Mouse (Mus musculus): Measurements from ENCODE around the gene Col4a3. TPM values are rescaled to one million over a fixed set of nuclear protein-coding genes. Genes with fewer than 3 reads are reported as not detected.

The Col4a3 gene
- total RNA-seq, 2 experiments from 2014 or later: 2.8 to 3.5 TPM

DNA sequence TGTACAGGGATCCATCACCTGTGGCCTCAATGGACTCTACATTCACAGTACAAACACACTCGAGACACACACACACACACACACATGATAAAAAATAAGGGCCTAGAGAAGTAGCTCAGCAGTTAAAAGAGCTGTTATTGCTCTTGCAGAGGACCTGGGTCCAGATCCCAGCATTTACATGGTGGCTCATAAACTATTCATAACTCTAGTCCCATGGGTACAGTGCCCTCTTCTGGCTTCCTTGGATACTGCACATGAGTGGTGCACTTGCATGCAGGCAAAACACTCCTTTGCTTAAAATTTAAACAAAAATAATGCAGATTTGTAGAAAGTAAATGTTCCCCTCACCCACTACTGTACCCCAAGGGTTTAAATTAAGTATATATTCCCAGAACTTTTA lies 172.8 kb downstream of the Col4a3 start:
- intact Hi-C loops (cut with DNase I): no loop called here
- DNase-seq: no peak

DNA sequence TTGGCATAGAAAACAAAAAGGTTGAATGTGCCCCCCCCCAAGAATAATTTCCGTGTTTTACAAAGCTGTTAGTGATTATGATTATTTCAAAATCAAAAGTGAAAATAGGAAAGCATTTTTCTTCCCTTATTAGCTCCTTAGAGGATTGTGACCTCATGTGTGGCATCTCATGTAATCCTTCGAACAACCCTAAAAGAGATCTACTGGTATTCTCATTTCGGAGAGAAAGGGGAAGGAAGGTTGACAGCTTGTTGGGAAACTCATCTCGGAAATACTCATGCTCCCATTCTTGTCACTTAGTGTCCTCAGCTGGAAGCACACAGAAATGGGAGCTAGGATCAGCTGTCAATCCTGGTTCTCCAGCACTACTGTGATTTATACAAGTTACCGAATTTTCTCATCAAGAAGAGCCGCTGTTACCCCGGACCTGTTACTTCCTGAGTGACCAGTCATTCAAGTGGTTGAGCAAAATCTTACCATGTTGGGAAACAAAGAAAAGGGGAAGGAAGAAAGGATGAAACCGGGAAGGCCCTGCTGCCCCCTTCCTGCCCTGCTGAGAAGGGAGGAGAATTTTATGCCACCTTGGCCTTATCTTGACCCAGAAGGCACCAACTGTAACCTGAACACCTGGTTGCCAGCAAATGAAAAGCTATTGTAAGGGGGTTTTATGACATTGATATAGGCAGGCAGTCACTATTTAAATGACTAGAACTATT lies 174.9 kb downstream of the Col4a3 start:
- intact Hi-C loops (cut with DNase I): no loop called here
- DNase-seq: no peak

DNA sequence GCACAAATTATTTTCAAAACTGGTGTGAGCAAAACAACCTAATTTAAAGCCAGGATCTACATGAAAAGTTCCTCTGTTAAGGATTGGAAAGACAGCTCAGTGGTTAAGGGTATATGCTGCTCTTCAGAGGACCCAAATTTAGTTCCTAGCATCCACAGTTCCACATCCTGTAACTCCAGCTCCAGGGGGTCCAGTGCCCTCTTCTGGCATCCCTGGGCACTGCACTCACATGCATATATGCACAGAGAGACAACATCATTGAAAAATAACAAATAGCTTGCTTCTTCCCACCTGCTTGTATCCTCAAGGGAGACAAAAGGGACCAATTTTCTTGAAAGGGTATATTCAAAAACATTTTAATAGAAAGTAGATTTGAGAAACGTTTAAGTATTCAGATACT lies 175.6 kb downstream of the Col4a3 start:
- intact Hi-C loops (cut with DNase I): no loop called here
- DNase-seq: no peak

GRCm38 (mm10) chr1:82766227-82766626 lies 179.5 kb downstream of the Col4a3 start:
- no peak for DNase-seq
- intact Hi-C loops (cut with DNase I): no loop called here

GRCm38 (mm10) chr1:82766641-82767040 lies 179.9 kb downstream of the Col4a3 start:
- intact Hi-C loops (cut with DNase I): no loop called here
- no peak for DNase-seq

GRCm38 (mm10) chr1:82768269-82768668 lies 181.5 kb downstream of the Col4a3 start, which contains the start of gene Tm4sf20:
Gene Tm4sf20 (minus strand): TSS chr1:82768461.
- no peak for DNase-seq

DNA sequence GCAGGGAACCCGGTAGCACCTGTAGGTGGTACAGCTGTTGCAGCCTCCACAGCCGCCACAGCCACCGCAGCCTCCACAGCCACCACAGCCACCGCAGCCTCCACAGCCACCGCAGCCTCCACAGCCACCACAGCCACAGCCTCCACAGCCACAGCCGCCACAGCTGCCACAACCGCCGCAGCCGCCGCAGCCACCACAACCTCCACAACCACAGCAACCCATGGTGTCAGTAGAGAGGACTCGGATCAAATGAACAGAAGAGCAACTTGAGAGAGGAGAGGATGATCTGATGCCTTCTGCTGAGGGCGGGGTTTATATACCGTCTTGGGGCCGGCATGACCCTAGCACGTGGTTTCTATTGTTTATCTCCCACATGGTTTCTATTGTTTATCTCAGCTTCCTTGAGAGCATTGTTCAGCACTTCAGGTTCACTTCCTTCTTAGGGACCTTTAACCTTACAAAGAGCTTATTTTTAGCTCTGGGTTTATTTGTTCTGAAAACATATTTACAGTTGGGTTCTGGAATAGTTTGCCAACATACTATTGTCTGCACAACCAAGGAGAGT lies 184.4 kb downstream of the Col4a3 start, which contains the start of gene Gm47791:
Gene Gm47791, minus strand, starts transcription at position 222 of the 565 bp plus-strand sequence.
- no peak for DNase-seq
- intact Hi-C loops (cut with DNase I): no loop called here

More at GRCm38 (mm10) chr1:82768269-82768668, 181.5 kb downstream of the Col4a3 start, which contains the start of gene Tm4sf20:
- intact Hi-C loops (cut with DNase I): no loop called here

Other genes starting within 250 kb of the Col4a3 start
- gene Col4a4, start 72 bp upstream of the Col4a3 start, total RNA-seq (2021): 1 to 10 TPM; 7.0 to 8.5 TPM
- 100 to 1,000 TPM; 172 to 180 TPM for gene Mff, start 138.0 kb downstream of the Col4a3 start, total RNA-seq (2021)
- not detected for gene Tm4sf20, start 181.5 kb downstream of the Col4a3 start, total RNA-seq (2021)
- not detected for gene Gm47791, start 184.3 kb downstream of the Col4a3 start, total RNA-seq (2021)